Mouse (Mus musculus) liver, postnatal 0 days (tissue): ENCODE data around the gene Apoc1.

ENCODE experiments used
- CTCF ChIP-seq: sonication (generic); IDR thresholded peaks from 2 replicates; pipeline ENCODE4 v1.5.1; 2016; ENCODE audit warnings: antibody characterized with exemption, low read depth
- EP300 ChIP-seq: IDR thresholded peaks from 2 replicates; pipeline ENCODE4 v1.6.1; 2016; ENCODE audit warnings: antibody characterized with exemption, low read depth, mild to moderate bottlenecking

DNA sequence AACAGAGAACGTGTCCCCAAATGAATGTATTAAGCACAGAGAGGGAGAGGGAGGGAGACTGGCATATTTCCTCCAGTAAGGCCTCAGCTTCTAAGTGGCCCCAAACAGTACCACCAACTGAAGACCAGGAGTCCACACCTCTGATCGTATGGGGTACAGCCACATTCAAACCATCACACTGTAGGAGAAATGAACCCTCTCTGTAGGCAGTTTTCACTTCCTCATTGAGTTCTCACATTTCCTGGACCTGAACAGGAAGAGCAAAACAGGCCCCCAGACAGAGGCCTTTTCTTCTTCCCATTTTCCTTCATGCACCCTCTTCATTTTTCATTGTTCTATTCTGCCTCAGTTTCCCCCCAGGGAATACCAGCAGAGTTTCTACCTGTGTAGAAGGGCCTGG is 25.0 kb downstream of the Apoc1 start:
- TF ChIP-seq CTCF (no peak), EP300 (no peak)
